Mouse (Mus musculus) mesoderm, embryonic 11.5 days (tissue): ENCODE data around the gene Atrn.

Source experiments
- DNase-seq: peaks from one replicate; pipeline ENCODE4 v3.0.0-alpha.2; 2012; ENCODE audit warnings: low read depth, low spot score

The Atrn gene

GRCm38 (mm10) chr2:130905751-130906583 is at the start of gene Atrn, which contains the start of gene 4930402H24Rik:
Gene Atrn, plus strand, starts transcription at chr2:130906495.
Gene 4930402H24Rik, minus strand, starts transcription at chr2:130906406.
- peak; percentile 92 for DNase-seq

DNA sequence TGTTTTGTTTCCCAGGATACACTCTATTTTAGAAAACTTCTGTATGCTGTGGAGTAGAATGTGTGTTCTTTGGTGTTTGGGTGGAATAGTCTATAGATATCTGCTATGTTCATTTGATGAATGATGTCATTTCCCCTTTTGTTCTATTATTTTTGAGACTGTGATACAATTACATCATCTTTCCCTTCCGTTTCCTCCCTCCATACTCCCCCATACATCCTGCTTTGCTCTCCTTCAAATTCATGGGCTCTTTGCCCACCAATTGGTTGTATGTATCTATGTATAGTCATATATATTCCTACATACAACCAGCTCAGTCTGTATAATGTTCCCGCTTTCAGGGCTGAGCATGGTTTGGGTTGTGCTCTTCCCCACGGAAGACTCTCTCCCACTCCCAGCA is 44.2 kb upstream of the Atrn start:
- no peak for DNase-seq

- no peak for DNase-seq
Measured at GRCm38 (mm10) chr2:130870916-130871315, 35.4 kb upstream of the Atrn start.

DNA sequence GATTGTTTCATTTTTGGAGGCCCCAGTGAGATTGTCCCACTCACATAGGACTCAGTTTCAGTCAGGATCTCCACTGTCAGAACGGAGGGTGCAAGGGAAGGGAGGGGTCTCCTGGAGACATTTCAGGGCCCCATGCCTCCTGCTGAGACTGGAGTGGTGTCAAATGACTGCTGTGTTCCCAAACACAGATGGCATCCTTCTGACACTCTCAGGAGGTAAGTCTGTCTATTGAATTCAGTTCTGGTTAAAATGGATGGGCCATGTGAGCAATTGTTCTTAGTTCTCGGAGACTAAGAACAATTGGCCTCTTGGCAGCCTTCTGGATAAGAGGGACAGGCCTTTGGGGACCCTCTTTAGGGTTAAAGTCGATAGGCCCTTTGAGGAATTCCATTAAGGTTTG is 28.9 kb upstream of the Atrn start:
- DNase-seq = no peak

GRCm38 (mm10) chr2:130886983-130887382 is 19.3 kb upstream of the Atrn start:
- no peak for DNase-seq

- no peak for DNase-seq
Measured at GRCm38 (mm10) chr2:130887456-130887855, 18.8 kb upstream of the Atrn start.

- DNase-seq = no peak
Measured at GRCm38 (mm10) chr2:130896944-130897343, 9.4 kb upstream of the Atrn start.

GRCm38 (mm10) chr2:130897856-130898255 is 8.4 kb upstream of the Atrn start:
- no peak for DNase-seq

DNA sequence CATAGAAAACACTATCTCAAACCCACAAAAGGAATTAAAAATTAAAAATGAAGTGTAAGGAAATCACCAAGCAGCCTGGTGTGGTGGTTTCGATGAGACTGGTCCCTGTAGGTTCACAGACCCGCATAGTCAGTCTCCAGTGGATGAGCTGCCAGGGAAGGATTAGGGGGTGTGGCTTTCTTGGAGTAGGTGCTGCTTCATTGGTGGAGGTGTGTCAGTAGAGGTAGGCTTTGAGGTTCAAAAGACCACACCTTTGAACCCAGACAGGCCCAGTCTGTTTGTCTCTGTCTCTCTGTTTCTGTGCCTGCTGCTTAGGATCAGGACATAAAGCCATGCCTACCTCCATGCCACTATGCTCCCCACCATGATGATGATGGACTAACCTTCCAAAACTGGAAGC is 7.5 kb upstream of the Atrn start:
- DNase-seq = no peak

- DNase-seq = no peak
Measured at GRCm38 (mm10) chr2:130906584-130907315, 455 bp downstream of the Atrn start.

- no peak for DNase-seq
Measured at GRCm38 (mm10) chr2:130911691-130912090, 5.4 kb downstream of the Atrn start.

DNA sequence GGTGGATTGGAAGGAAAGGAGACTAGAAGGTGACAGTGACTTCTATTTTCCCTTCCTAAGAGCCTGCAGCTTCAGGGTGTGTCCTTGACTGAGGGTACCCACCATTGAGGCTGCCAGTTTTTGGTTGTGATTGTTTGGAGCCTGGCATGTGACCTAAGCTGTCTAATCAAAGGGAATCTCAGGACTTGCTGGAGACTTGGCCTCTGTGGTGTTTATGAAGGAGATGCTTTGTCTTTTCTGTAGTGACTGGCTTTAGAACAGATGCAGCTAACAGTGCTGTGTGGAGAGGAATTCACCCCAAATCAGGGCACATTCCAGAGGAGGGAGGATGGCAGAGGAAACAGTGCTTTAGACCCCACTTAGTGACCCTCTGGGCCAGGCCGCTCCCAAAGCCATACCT is 8.6 kb downstream of the Atrn start:
- peak; percentile 42 for DNase-seq

- DNase-seq = peak; percentile 60
Measured at GRCm38 (mm10) chr2:130916521-130917147, 10.3 kb downstream of the Atrn start.

GRCm38 (mm10) chr2:130917686-130918085 is 11.4 kb downstream of the Atrn start:
- DNase-seq = no peak

- no peak for DNase-seq
Measured at GRCm38 (mm10) chr2:130919062-130919593, 12.8 kb downstream of the Atrn start.

GRCm38 (mm10) chr2:130924950-130925349 is 18.7 kb downstream of the Atrn start:
- DNase-seq = no peak

DNA sequence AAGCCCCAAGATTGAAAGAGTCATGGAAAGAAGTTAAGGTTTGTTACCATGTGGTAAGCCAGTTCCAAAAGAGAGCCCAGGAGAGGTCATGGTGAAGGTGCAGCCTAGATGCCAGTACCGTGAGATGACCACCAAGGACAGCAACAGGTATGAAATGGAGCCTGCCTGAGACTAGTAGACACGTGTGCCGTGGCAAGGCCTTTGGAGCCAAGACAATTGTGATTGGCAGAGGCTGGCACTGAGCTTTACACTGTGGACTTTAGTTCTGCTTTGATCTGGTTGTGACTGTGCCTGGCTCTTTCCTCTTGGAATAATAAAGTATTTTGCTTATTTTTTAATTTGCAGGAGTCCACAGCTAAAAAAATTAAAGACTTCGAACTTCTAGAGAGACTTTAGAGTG is 21.7 kb downstream of the Atrn start:
- DNase-seq = no peak

GRCm38 (mm10) chr2:130928530-130928929 is 22.2 kb downstream of the Atrn start:
- no peak for DNase-seq

DNA sequence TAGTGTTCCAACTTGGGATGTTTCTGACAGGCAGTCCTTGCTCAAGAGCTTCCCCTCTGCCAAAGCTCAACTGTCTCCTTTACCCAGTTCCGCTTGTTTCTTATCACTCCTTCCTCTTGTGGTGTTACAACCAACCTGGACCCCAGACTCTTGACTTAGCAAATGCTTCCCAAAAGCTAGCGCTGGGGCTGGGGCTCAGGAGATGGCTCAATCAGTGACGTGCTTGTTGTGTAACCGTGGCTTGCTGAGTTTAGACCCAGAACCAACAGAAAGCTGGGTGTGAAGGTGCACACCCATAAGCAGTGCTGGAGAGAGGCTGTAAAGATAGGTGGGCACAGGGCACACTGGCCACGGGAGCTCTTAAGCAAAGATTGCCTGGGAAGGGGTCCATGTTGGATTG is 23.7 kb downstream of the Atrn start:
- no peak for DNase-seq

GRCm38 (mm10) chr2:130932865-130933264 is 26.6 kb downstream of the Atrn start:
- DNase-seq = no peak

DNA sequence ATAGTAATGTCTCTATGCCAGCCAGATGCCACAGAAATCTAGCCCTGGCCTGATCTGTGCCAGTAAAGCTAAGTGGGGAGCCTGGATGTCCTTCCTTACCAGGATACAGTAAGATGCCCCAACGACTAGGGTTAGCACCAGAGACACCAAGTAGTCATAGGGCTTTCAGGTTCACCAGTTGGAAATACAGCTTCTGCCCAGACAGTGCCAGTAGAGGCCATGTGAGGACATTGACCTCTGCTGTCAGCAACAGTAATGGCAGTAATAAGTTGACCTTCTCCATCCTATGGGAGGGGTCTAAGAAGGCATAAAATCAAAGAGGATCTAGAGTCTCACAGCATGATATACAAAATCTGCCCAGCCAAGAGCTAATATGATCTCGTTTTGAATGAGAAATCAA is 43.5 kb downstream of the Atrn start:
- DNase-seq = no peak

DNA sequence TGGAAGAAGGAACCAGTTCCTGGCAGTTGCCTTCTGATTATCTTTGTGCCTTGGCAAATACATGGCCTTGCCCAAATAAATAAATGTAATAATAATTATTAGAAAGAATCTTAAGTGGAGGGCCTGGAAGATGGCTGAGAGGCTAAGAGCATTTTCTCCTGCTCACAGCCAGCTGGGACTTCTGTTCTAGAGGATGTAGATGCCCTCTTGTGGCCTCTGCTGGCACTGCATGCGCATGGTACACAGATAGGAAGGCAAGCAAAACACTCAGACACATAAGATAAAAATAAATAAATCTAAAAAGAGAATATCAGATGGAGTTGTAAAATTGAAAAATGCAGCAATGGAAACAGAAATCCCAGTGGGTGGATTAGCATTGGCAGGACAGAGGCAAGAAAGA is 44.3 kb downstream of the Atrn start:
- DNase-seq = peak; percentile 83
